Mouse (Mus musculus) cerebellum, adult 2 months (tissue): Measurements from ENCODE around the gene Traf2.

Source experiments
- CTCF ChIP-seq: fragments of 200-500 bp; IDR thresholded peaks from 2 replicates; pipeline ENCODE4 v1.5.1; 2011; ENCODE audit warnings: low read depth, mild to moderate bottlenecking, control low read depth, low read length, moderate library complexity, borderline replicate concordance; ENCODE audit not compliant: insufficient read depth
- POLR2A ChIP-seq: fragments of 200-500 bp; IDR thresholded peaks from 2 replicates; pipeline ENCODE4 v1.6.1; 2011; ENCODE audit warnings: low read length, control low read depth, borderline replicate concordance; ENCODE audit not compliant: insufficient read depth

DNA sequence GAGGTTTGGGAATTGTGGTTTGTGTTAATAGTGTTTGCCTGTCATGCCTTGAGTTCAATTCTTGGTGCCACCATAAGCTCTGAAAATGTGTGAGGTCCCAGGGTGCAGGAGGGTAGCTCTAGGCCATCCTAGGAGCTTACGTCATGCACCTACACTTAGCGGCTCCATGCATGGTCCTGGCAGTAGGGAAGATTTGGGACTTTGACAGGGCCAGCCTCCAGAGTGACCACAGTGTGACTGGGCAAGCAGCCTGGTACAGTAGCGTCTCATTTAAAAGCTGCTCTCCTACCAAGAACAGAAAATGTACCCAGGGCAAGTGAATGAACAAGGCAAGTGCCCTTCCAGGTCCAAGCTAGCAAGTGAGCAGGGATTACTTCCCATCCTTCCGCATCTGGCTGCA is 40.9 kb downstream of the Traf2 start:
- TF ChIP-seq CTCF: no peak
- TF ChIP-seq POLR2A: no peak
